Mouse (Mus musculus) midbrain, embryonic 14.5 days (tissue): ENCODE data around the gene Plekhd1. TPM values are rescaled to one million over a fixed set of nuclear protein-coding genes. Genes with fewer than 3 reads are reported as not detected.

Experiments used
- ATAC-seq: fragments of 200-750 bp; cut with Nextera tagmentation; 2 replicates; pipeline ENCODE4 v1.8.0; 2017; ENCODE audit warnings: moderate number of reproducible peaks, moderate library complexity; ENCODE audit not compliant: low FRiP score, low TSS enrichment
- DNase-seq: peaks from one replicate; pipeline ENCODE4 v3.0.0-alpha.2; 2015
- H3K27ac ChIP-seq: fragments of 300-500 bp; sonication (generic); replicated peaks from 2 replicates; pipeline ENCODE4 v1.5.1; 2014; ENCODE audit warnings: mild to moderate bottlenecking, low read depth, low read length, moderate library complexity
- H3K27me3 ChIP-seq: fragments of 300-500 bp; sonication (generic); 2 replicates; pipeline ENCODE4 v1.6.1; 2014; ENCODE audit warnings: low read length, control low read depth, mixed read lengths; ENCODE audit not compliant: control insufficient read depth, insufficient read depth
- H3K36me3 ChIP-seq: fragments of 300-500 bp; sonication (generic); 2 replicates; pipeline ENCODE4 v1.6.1; 2014; ENCODE audit warnings: low read length, control low read depth; ENCODE audit not compliant: control insufficient read depth, insufficient read depth
- H3K4me1 ChIP-seq: fragments of 300-500 bp; sonication (generic); 2 replicates; pipeline ENCODE4 v1.6.1; 2014; ENCODE audit warnings: mild to moderate bottlenecking, antibody characterized with exemption, low read length, control low read depth; ENCODE audit not compliant: control insufficient read depth, insufficient read depth
- H3K4me2 ChIP-seq: fragments of 300-500 bp; sonication (generic); 2 replicates; pipeline ENCODE4 v1.6.1; 2014; ENCODE audit warnings: mild to moderate bottlenecking, low read length, moderate library complexity
- H3K4me3 ChIP-seq: fragments of 300-500 bp; sonication (generic); replicated peaks from 2 replicates; pipeline ENCODE4 v1.5.1; 2014; ENCODE audit warnings: low read depth, low read length
- H3K9ac ChIP-seq: fragments of 300-500 bp; sonication (generic); replicated peaks from 2 replicates; pipeline ENCODE4 v1.6.1; 2014; ENCODE audit warnings: mild to moderate bottlenecking, low read length, moderate library complexity
- H3K9me3 ChIP-seq: fragments of 300-500 bp; sonication (generic); 2 replicates; pipeline ENCODE4 v1.6.1; 2016; ENCODE audit warnings: low read length, control low read depth, mixed read lengths; ENCODE audit not compliant: control insufficient read depth
- WGBS: fragments of 180-500 bp; shearing (Covaris S2); extraction: QIAGEN DNeasy Blood & Tissue Kit; methylation state at CpG from one replicate; pipeline ENCODE4 v1.1.7; 2014; 5-methylcytosine and 5-hydroxymethylcytosine counted together
- polyA plus RNA-seq: library from polyadenylated mRNA; unstranded; fragments of >200 nt; fragmentation: Nextera tagmentation; extraction: Ambion mirVana; gene quantifications from 2 replicates; pipeline ENCODE4 v1.2.1, GENCODE M21; 2014

The Plekhd1 gene
- polyA plus RNA-seq, 1 experiment from 2014 or later, result 3.5 TPM

GRCm38 (mm10) chr12:80706915-80707604 is 14.7 kb downstream of the Plekhd1 start:
- H3K27ac ChIP-seq, result no peak overlapping the region
- H3K9ac ChIP-seq, result no peak overlapping the region
- no peaks in the 10 kb centered on the region for H3K36me3 ChIP-seq
- no peak overlapping the region for H3K4me3 ChIP-seq
- no peaks in the 10 kb centered on the region for H3K9me3 ChIP-seq
- no peaks in the 10 kb centered on the region for H3K27me3 ChIP-seq
- ATAC-seq, result no peak
- no peaks in the 10 kb centered on the region for H3K4me1 ChIP-seq
- WGBS, result 61% methylated on average over 6 of the region's 6 CpGs
- DNase-seq, result peak; percentile 32
- H3K4me2 ChIP-seq, result no peak overlapping the region

- WGBS, result 84% methylated on average over 6 of the region's 6 CpGs
- H3K4me2 ChIP-seq, result no peak overlapping the region
- ATAC-seq, result no peak
These were observed 23.5 kb downstream of the Plekhd1 start for GRCm38 (mm10) chr12:80715915-80716314.

GRCm38 (mm10) chr12:80719141-80719540 is 26.8 kb downstream of the Plekhd1 start:
- Histone ChIP-seq H3K9me3 (no peaks in the 10 kb centered on the region), H3K27ac (no peak overlapping the region), H3K4me2 (no peak overlapping the region), H3K9ac (no peak overlapping the region), H3K27me3 (no peaks in the 10 kb centered on the region), H3K4me1 (no peaks in the 10 kb centered on the region), H3K4me3 (no peak overlapping the region), H3K36me3 (no peaks in the 10 kb centered on the region)
- DNase-seq, result no peak
- WGBS, result 80% methylated on average over 2 of the region's 2 CpGs
- no peak for ATAC-seq

More at GRCm38 (mm10) chr12:80715915-80716314, 23.5 kb downstream of the Plekhd1 start:
- Histone ChIP-seq H3K9me3 (no peaks in the 10 kb centered on the region), H3K27me3 (no peaks in the 10 kb centered on the region), H3K36me3 (no peaks in the 10 kb centered on the region), H3K4me1 (no peaks in the 10 kb centered on the region), H3K9ac (no peak overlapping the region), H3K4me3 (no peak overlapping the region), H3K27ac (no peak overlapping the region)
- no peak for DNase-seq

GRCm38 (mm10) chr12:80720507-80720906 is 28.1 kb downstream of the Plekhd1 start:
- Histone ChIP-seq H3K9me3 (no peaks in the 10 kb centered on the region), H3K9ac (no peak overlapping the region), H3K4me2 (no peak overlapping the region), H3K36me3 (no peaks in the 10 kb centered on the region), H3K27me3 (no peaks in the 10 kb centered on the region), H3K27ac (no peak overlapping the region), H3K4me1 (no peaks in the 10 kb centered on the region), H3K4me3 (no peak overlapping the region)
- no peak for ATAC-seq
- DNase-seq, result peak; percentile 30
- WGBS, result 15% methylated on average over 12 of the region's 12 CpGs

GRCm38 (mm10) chr12:80721458-80721857 is 29.1 kb downstream of the Plekhd1 start:
- ATAC-seq (no peak), DNase-seq (no peak)
- Histone ChIP-seq H3K4me2 (no peak overlapping the region), H3K27ac (no peak overlapping the region), H3K9me3 (no peaks in the 10 kb centered on the region), H3K36me3 (no peaks in the 10 kb centered on the region), H3K27me3 (no peaks in the 10 kb centered on the region), H3K4me1 (no peaks in the 10 kb centered on the region), H3K4me3 (no peak overlapping the region), H3K9ac (no peak overlapping the region)
- 84% methylated on average over 15 of the region's 15 CpGs for WGBS

GRCm38 (mm10) chr12:80724853-80725559 is 32.6 kb downstream of the Plekhd1 start:
- Histone ChIP-seq H3K4me2 (no peak overlapping the region), H3K4me1 (no peaks in the 10 kb centered on the region), H3K9me3 (no peaks in the 10 kb centered on the region), H3K4me3 (no peak overlapping the region), H3K27ac (no peak overlapping the region), H3K9ac (no peak overlapping the region), H3K27me3 (no peaks in the 10 kb centered on the region), H3K36me3 (no peaks in the 10 kb centered on the region)
- 29% methylated on average over 10 of the region's 10 CpGs for WGBS
- DNase-seq (peak; percentile 89), ATAC-seq (no peak)

- DNase-seq (no peak), ATAC-seq (no peak)
- WGBS, result 18% methylated on average over 1 of the region's 1 CpGs
- Histone ChIP-seq H3K27me3 (no peaks in the 10 kb centered on the region), H3K36me3 (no peaks in the 10 kb centered on the region), H3K4me3 (no peak overlapping the region), H3K9me3 (no peaks in the 10 kb centered on the region), H3K4me1 (no peaks in the 10 kb centered on the region; the same call in 1 of the 2 replicates), H3K4me2 (no peak overlapping the region), H3K9ac (no peak overlapping the region), H3K27ac (no peak overlapping the region)
These were observed 35.8 kb downstream of the Plekhd1 start for GRCm38 (mm10) chr12:80728207-80728606.

- Histone ChIP-seq H3K9me3 (no peaks in the 10 kb centered on the region), H3K4me2 (no peak overlapping the region), H3K27ac (no peak overlapping the region), H3K27me3 (no peaks in the 10 kb centered on the region), H3K4me3 (no peak overlapping the region), H3K9ac (no peak overlapping the region), H3K36me3 (no peaks in the 10 kb centered on the region), H3K4me1 (no peaks in the 10 kb centered on the region; the same call in 1 of the 2 replicates)
- DNase-seq, result peak; percentile 62
- no peak for ATAC-seq
- WGBS, result 58% methylated on average over 2 of the region's 2 CpGs
These were observed 36.4 kb downstream of the Plekhd1 start for GRCm38 (mm10) chr12:80728814-80729213.
